Mouse (Mus musculus) CH12.LX (cell line): Measurements from ENCODE around the gene Ryr1. TPM values are rescaled to one million over a fixed set of nuclear protein-coding genes. Genes with fewer than 3 reads are reported as not detected.

Experiments
- DNase-seq: peaks from one replicate; pipeline ENCODE4 v3.0.0-alpha.2; 2013; ENCODE audit errors: extremely low read depth
- H3K27ac ChIP-seq: 2 replicates; pipeline ENCODE4 v1.5.1; 2012; ENCODE audit warnings: low read depth, mild to moderate bottlenecking, control low read depth, moderate library complexity; ENCODE audit not compliant: insufficient read depth
- H3K27me3 ChIP-seq: replicated peaks from 2 replicates; pipeline ENCODE3; 2012; ENCODE audit warnings: inconsistent platforms
- H3K36me3 ChIP-seq, 2 experiments: replicated peaks in 1 of 2; 2 replicates each; pipeline versions ENCODE3 to v1.6.1; 2012; ENCODE audit warnings: inconsistent platforms in 1 of 2, low read length in 1 of 2, mild to moderate bottlenecking in 1 of 2, mixed read lengths in 1 of 2, moderate library complexity in 1 of 2; ENCODE audit not compliant: control insufficient read depth in 1 of 2, insufficient read depth in 1 of 2
- H3K4me1 ChIP-seq, 2 experiments: 2 replicates each; pipeline ENCODE4 v1.6.1; 2012; ENCODE audit warnings: inconsistent platforms in 1 of 2, moderate library complexity in 1 of 2; ENCODE audit not compliant: insufficient read depth in 2 of 2, control insufficient read depth in 1 of 2
- H3K4me2 ChIP-seq: 2 replicates; pipeline ENCODE4 v1.6.1; 2012; ENCODE audit warnings: low read depth, mild to moderate bottlenecking, control low read depth; ENCODE audit not compliant: poor library complexity, insufficient read depth, severe bottlenecking
- H3K4me3 ChIP-seq, 3 experiments: fragments of 150-350 bp in 1 of 3; sonication (generic) in 1 of 3; replicated peaks in 1 of 3; 2 replicates each; pipeline versions ENCODE3 to v1.5.1; 2011 to 2012; ENCODE audit warnings: low read depth in 2 of 3, low read length in 2 of 3, mild to moderate bottlenecking in 2 of 3, moderate library complexity in 2 of 3, control low read depth in 1 of 3, improper control_type of control experiment in 1 of 3, inconsistent platforms in 1 of 3, mixed read lengths in 1 of 3; ENCODE audit not compliant: poor library complexity in 1 of 3
- H3K79me2 ChIP-seq: replicated peaks from 2 replicates; pipeline ENCODE4 v1.6.1; 2012; ENCODE audit warnings: mild to moderate bottlenecking, moderate library complexity; ENCODE audit not compliant: control insufficient read depth, poor library complexity, insufficient read depth, severe bottlenecking; ENCODE audit errors: extremely low read depth
- H3K9ac ChIP-seq: 2 replicates; pipeline ENCODE4 v1.6.1; 2012; ENCODE audit warnings: low read depth, mild to moderate bottlenecking, control low read depth, moderate library complexity; ENCODE audit not compliant: insufficient read depth
- H3K9me3 ChIP-seq: replicated peaks from 2 replicates; pipeline ENCODE3; 2012; ENCODE audit warnings: low read length, inconsistent platforms, mixed read lengths
- BHLHE40 ChIP-seq: IDR thresholded peaks from 2 replicates; pipeline ENCODE4 v1.6.1; 2011; ENCODE audit warnings: mild to moderate bottlenecking, low read depth, low read length, improper control_type of control experiment
- CHD1 ChIP-seq: IDR thresholded peaks from 2 replicates; pipeline ENCODE4 v1.6.1; 2012; ENCODE audit warnings: low read depth, low read length, improper control_type of control experiment, inconsistent platforms
- CHD2 ChIP-seq: IDR thresholded peaks from 2 replicates; pipeline ENCODE4 v1.6.1; 2011; ENCODE audit warnings: low read length, improper control_type of control experiment
- CTCF ChIP-seq, 2 experiments: IDR thresholded peaks in 1 of 2; conservative IDR thresholded peaks in 1 of 2; 2 replicates each; pipeline ENCODE4 v1.5.1; 2011 to 2012; ENCODE audit warnings: low read depth in 2 of 2, low read length in 2 of 2, improper control_type of control experiment in 1 of 2, inconsistent platforms in 1 of 2, mild to moderate bottlenecking in 1 of 2, moderate library complexity in 1 of 2
- E2F4 ChIP-seq: IDR thresholded peaks from 2 replicates; pipeline ENCODE4 v1.6.1; 2011; ENCODE audit warnings: low read depth, low read length, improper control_type of control experiment; ENCODE audit not compliant: insufficient replicate concordance
- ELF1 ChIP-seq: IDR thresholded peaks from 2 replicates; pipeline ENCODE4 v1.6.1; 2014; ENCODE audit warnings: low read depth, mild to moderate bottlenecking, inconsistent platforms, low read length, improper control_type of control experiment
- EP300 ChIP-seq: IDR thresholded peaks from 2 replicates; pipeline ENCODE4 v1.6.1; 2011; ENCODE audit warnings: low read length, improper control_type of control experiment
- ETS1 ChIP-seq: conservative IDR thresholded peaks from 2 replicates; pipeline ENCODE4 v1.6.1; 2012; ENCODE audit warnings: low read depth, mild to moderate bottlenecking, inconsistent platforms, low read length, improper control_type of control experiment, moderate library complexity
- GABPA ChIP-seq: IDR thresholded peaks from 2 replicates; pipeline ENCODE4 v1.6.1; 2012; ENCODE audit warnings: low read depth, low read length, improper control_type of control experiment, inconsistent platforms; ENCODE audit not compliant: insufficient replicate concordance
- HCFC1 ChIP-seq: IDR thresholded peaks from 2 replicates; pipeline ENCODE4 v1.6.1; 2012; ENCODE audit warnings: low read depth, mild to moderate bottlenecking, inconsistent platforms, low read length, improper control_type of control experiment
- IRF4 ChIP-seq: IDR thresholded peaks from 2 replicates; pipeline ENCODE4 v1.6.1; 2014; ENCODE audit warnings: low read depth, mild to moderate bottlenecking, inconsistent platforms, low read length, improper control_type of control experiment
- JUN ChIP-seq: IDR thresholded peaks from 2 replicates; pipeline ENCODE4 v1.6.1; 2011; ENCODE audit warnings: low read depth, mild to moderate bottlenecking, low read length, improper control_type of control experiment, moderate library complexity; ENCODE audit not compliant: insufficient read depth
- JUND ChIP-seq: conservative IDR thresholded peaks from 2 replicates; pipeline ENCODE4 v1.6.1; 2011; ENCODE audit warnings: low read depth, low read length, improper control_type of control experiment
- KAT2A ChIP-seq: IDR thresholded peaks from 2 replicates; pipeline ENCODE4 v1.6.1; 2012; ENCODE audit warnings: low read length, improper control_type of control experiment, inconsistent platforms; ENCODE audit not compliant: insufficient replicate concordance
- MAFK ChIP-seq: IDR thresholded peaks from 2 replicates; pipeline ENCODE4 v1.6.1; 2011; ENCODE audit warnings: low read length, improper control_type of control experiment; ENCODE audit not compliant: insufficient replicate concordance
- MAX ChIP-seq: IDR thresholded peaks from 2 replicates; pipeline ENCODE4 v1.6.1; 2011; ENCODE audit warnings: low read length, improper control_type of control experiment
- MAZ ChIP-seq: IDR thresholded peaks from 2 replicates; pipeline ENCODE4 v1.6.1; 2012; ENCODE audit warnings: low read depth, mild to moderate bottlenecking, inconsistent platforms, low read length, improper control_type of control experiment, moderate library complexity
- MEF2A ChIP-seq: IDR thresholded peaks from 2 replicates; pipeline ENCODE4 v1.6.1; 2014; ENCODE audit warnings: low read depth, mild to moderate bottlenecking, inconsistent platforms, low read length, improper control_type of control experiment, borderline replicate concordance
- MXI1 ChIP-seq: IDR thresholded peaks from 2 replicates; pipeline ENCODE4 v1.6.1; 2011; ENCODE audit warnings: mild to moderate bottlenecking, low read depth, low read length, improper control_type of control experiment
- MYC ChIP-seq: IDR thresholded peaks from 2 replicates; pipeline ENCODE4 v1.6.1; 2011; ENCODE audit warnings: low read depth, mild to moderate bottlenecking, improper control_type of control experiment, low read length
- NELFE ChIP-seq: IDR thresholded peaks from 2 replicates; pipeline ENCODE4 v1.6.1; 2011; ENCODE audit warnings: low read depth, low read length, improper control_type of control experiment
- NRF1 ChIP-seq: IDR thresholded peaks from 2 replicates; pipeline ENCODE4 v1.6.1; 2014; ENCODE audit warnings: low read depth, mild to moderate bottlenecking, inconsistent platforms, low read length, improper control_type of control experiment, moderate library complexity
- PAX5 ChIP-seq: IDR thresholded peaks from 2 replicates; pipeline ENCODE4 v1.6.1; 2012; ENCODE audit warnings: low read length, inconsistent platforms, mixed read lengths
- POLR2A ChIP-seq: IDR thresholded peaks from 2 replicates; pipeline ENCODE4 v1.6.1; 2011; ENCODE audit warnings: low read depth, mild to moderate bottlenecking, improper control_type of control experiment, low read length
- POLR2AphosphoS2 ChIP-seq: IDR thresholded peaks from 2 replicates; pipeline ENCODE4 v1.6.1; 2011; ENCODE audit warnings: low read depth, low read length, improper control_type of control experiment
- RAD21 ChIP-seq: IDR thresholded peaks from 2 replicates; pipeline ENCODE4 v1.6.1; 2011; ENCODE audit warnings: low read depth, mild to moderate bottlenecking, low read length, improper control_type of control experiment, moderate library complexity
- RCOR1 ChIP-seq: conservative IDR thresholded peaks from 2 replicates; pipeline ENCODE4 v1.6.1; 2012; ENCODE audit warnings: low read depth, mild to moderate bottlenecking, inconsistent platforms, low read length, improper control_type of control experiment
- SIN3A ChIP-seq: IDR thresholded peaks from 2 replicates; pipeline ENCODE4 v1.6.1; 2012; ENCODE audit warnings: low read length, improper control_type of control experiment, inconsistent platforms
- SMC3 ChIP-seq: IDR thresholded peaks from 2 replicates; pipeline ENCODE4 v1.6.1; 2011; ENCODE audit warnings: low read depth, low read length, improper control_type of control experiment
- TBP ChIP-seq: conservative IDR thresholded peaks from 2 replicates; pipeline ENCODE4 v1.6.1; 2011; ENCODE audit warnings: low read depth, low read length, improper control_type of control experiment
- TCF12 ChIP-seq: IDR thresholded peaks from 2 replicates; pipeline ENCODE4 v1.6.1; 2014; ENCODE audit warnings: low read depth, mild to moderate bottlenecking, inconsistent platforms, low read length, improper control_type of control experiment
- UBTF ChIP-seq: IDR thresholded peaks from 2 replicates; pipeline ENCODE4 v1.6.1; 2012; ENCODE audit warnings: low read depth, mild to moderate bottlenecking, inconsistent platforms, low read length, improper control_type of control experiment, moderate library complexity
- USF1 ChIP-seq: IDR thresholded peaks from 2 replicates; pipeline ENCODE4 v1.6.1; 2014; ENCODE audit warnings: low read depth, mild to moderate bottlenecking, inconsistent platforms, low read length, improper control_type of control experiment
- USF2 ChIP-seq: conservative IDR thresholded peaks from 2 replicates; pipeline ENCODE4 v1.6.1; 2011; ENCODE audit warnings: low read depth, low read length, improper control_type of control experiment
- ZC3H11A ChIP-seq: IDR thresholded peaks from 2 replicates; pipeline ENCODE4 v1.6.1; 2012; ENCODE audit warnings: low read depth, mild to moderate bottlenecking, inconsistent platforms, low read length, improper control_type of control experiment
- ZKSCAN1 ChIP-seq: IDR thresholded peaks from 2 replicates; pipeline ENCODE4 v1.6.1; 2012; ENCODE audit warnings: low read depth, inconsistent platforms, low read length, improper control_type of control experiment, borderline replicate concordance
- ZMIZ1 ChIP-seq: IDR thresholded peaks from 2 replicates; pipeline ENCODE4 v1.6.1; 2012; ENCODE audit warnings: low read depth, mild to moderate bottlenecking, inconsistent platforms, low read length, improper control_type of control experiment
- ZNF384 ChIP-seq: IDR thresholded peaks from 2 replicates; pipeline ENCODE4 v1.6.1; 2012; ENCODE audit warnings: low read depth, low read length, improper control_type of control experiment, inconsistent platforms
- dilution Hi-C: fragments of 300-500 bp; cut with MboI; formaldehyde crosslinking; loops from 2 replicates; pipeline ENCODE4 v1.14.3; 2020; ENCODE audit warnings: low sequenced_read_pairs; ENCODE audit not compliant: extremely low pct_unique_long_range_greater_than_20kb, extremely low pct_ligation_motif_present
- in situ Hi-C: fragments of 300-500 bp; cut with MboI; formaldehyde crosslinking; loops from 3 replicates; pipeline ENCODE4 v1.14.3; 2019; ENCODE audit warnings: low sequenced_read_pairs, low pct_ligation_motif_present, low pct_unique_long_range_greater_than_20kb, mixed read lengths
- polyA plus RNA-seq: library from polyadenylated mRNA; unstranded; fragments of >175 nt; gene quantifications from 2 replicates; pipeline ENCODE4 v1.2.1, GENCODE M21; 2012; ENCODE audit warnings: low read depth; ENCODE audit not compliant: insufficient read length
- total RNA-seq, 2 experiments: library from RNA; depleted of rRNA; stranded (reverse); fragments of 300-350 nt in 1 of 2; fragments of >200 nt in 1 of 2; gene quantifications; 2 replicates each; pipeline ENCODE4 v1.2.3; 2012 to 2014

Gene Ryr1
- total and polyA plus RNA-seq, 3 experiments, result 0.43 to 1.1 (median 0.68) TPM

GRCm38 (mm10) chr7:29007224-29008101 lies 117.5 kb downstream of the Ryr1 start:
- Histone ChIP-seq H3K9ac (0 out of 2 replicates have a peak overlapping the region, but pooled peaks have one; percentile 15), H3K27ac (peak overlapping the region; percentile 97), H3K4me3 (peak overlapping the region in 1 of 3 experiments; percentile 30), H3K4me1 (peaks cover 31 to 68% of the 10 kb centered on the region in 2 experiments), H3K36me3 (peaks cover 18 to 37% of the 10 kb centered on the region in 2 experiments), H3K9me3 (peaks cover 5% of the 10 kb centered on the region), H3K79me2 (no peaks in the 10 kb centered on the region), H3K27me3 (no peaks in the 10 kb centered on the region), H3K4me2 (peak overlapping the region; percentile 31)
- in situ Hi-C loops (no loop called here), dilution Hi-C loops (no loop called here)
- peak; percentile 86 for TF ChIP-seq RCOR1
- TF ChIP-seq RAD21, result no peak; the same call in none of the 2 replicates
- no peak for TF ChIP-seq USF1
- TF ChIP-seq TCF12, result peak; percentile 88
- peak; percentile 27; the same call in 1 of the 2 replicates for TF ChIP-seq POLR2A
- no peak for TF ChIP-seq E2F4
- no peak for TF ChIP-seq SMC3
- no peak for TF ChIP-seq MAZ
- TF ChIP-seq NELFE, result no peak
- peak; percentile 94 for TF ChIP-seq IRF4
- TF ChIP-seq ZKSCAN1, result no peak
- no peak for TF ChIP-seq USF2
- TF ChIP-seq PAX5, result no peak
- TF ChIP-seq ETS1, result peak; percentile 72
- no peak for TF ChIP-seq UBTF
- TF ChIP-seq JUN, result no peak
- TF ChIP-seq MAX, result peak; percentile 78
- peak; percentile 66; the same call in 1 of the 2 replicates for TF ChIP-seq BHLHE40
- TF ChIP-seq TBP, result no peak
- peak; percentile 63; the same call in 1 of the 2 replicates for TF ChIP-seq MXI1
- peak; percentile 83 for TF ChIP-seq MEF2A
- TF ChIP-seq GABPA, result no peak
- no peak for TF ChIP-seq ELF1
- no peak for TF ChIP-seq POLR2AphosphoS2
- TF ChIP-seq CHD2, result peak; percentile 65
- 0 out of 2 replicates have a peak, but pooled peaks have one; percentile 3 for TF ChIP-seq JUND
- no peak for TF ChIP-seq CHD1
- TF ChIP-seq KAT2A, result no peak
- peak; percentile 68; the same call in 1 of the 2 replicates for TF ChIP-seq SIN3A
- peak; percentile 96 for TF ChIP-seq EP300
- TF ChIP-seq NRF1, result no peak
- no peak for TF ChIP-seq MAFK
- TF ChIP-seq HCFC1, result no peak
- no peak for TF ChIP-seq CTCF (conservative IDR thresholded peaks at IDR 0.05 in 1 of 2, IDR thresholded peaks at IDR 0.05 in 1 of 2; ENCODE audit: low read depth in 2 of 2, low read length in 2 of 2)
- TF ChIP-seq ZC3H11A, result no peak
- peak; percentile 80 for TF ChIP-seq ZNF384
- TF ChIP-seq ZMIZ1, result no peak
- peak; percentile 96 for TF ChIP-seq MYC
- peak; percentile 90 for DNase-seq
